Mouse (Mus musculus) liver, adult 2 months (tissue): ENCODE results near the gene Gzmf.

Source experiments
- CTCF ChIP-seq: fragments of 200-500 bp; IDR thresholded peaks from 2 replicates; pipeline ENCODE4 v1.5.1; 2011; ENCODE audit warnings: low read depth, low read length, control low read depth
- POLR2A ChIP-seq: fragments of 200-500 bp; IDR thresholded peaks from 2 replicates; pipeline ENCODE4 v1.6.1; 2011; ENCODE audit warnings: low read length, control low read depth; ENCODE audit not compliant: insufficient read depth; ENCODE audit errors: extremely low read depth

DNA sequence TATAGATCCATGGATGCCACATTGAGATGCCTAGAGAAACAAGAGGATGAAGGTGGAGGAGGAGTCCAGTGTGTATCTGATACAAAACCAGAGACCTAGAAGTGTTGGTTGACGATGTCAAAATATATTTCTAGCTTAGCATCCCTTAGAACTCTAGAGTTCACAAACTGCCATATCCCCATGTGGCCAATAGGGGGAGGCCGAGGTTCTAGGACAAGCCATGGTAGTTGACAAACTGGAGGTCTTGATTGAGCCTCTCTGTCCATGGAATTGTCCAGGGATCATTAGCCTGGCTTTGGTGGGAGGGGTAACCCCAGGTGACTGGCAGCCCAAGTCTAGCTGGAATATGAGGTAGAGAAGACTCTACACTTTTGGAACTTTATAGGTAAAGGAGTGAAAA is 55.9 kb downstream of the Gzmf start:
- TF ChIP-seq POLR2A (no peak), CTCF (no peak)
